Mouse (Mus musculus) neural tube, embryonic 13.5 days (tissue): ENCODE measurements at regions not wholly inside any gene's neighbourhood (a gene's known extent, or its start where the extent isn't known, plus 50 kb on each side); places are given as distances from the start of the nearest gene placed in this dataset.
"Not testable (repeated sequence)": the region's sequence is repeated elsewhere in the genome, so short reads cannot be mapped to it uniquely, and the experiment has no call there.

ENCODE experiments used
- ATAC-seq: fragments of 200-750 bp; cut with Nextera tagmentation; 2 replicates; pipeline ENCODE4 v1.8.0; 2017; ENCODE audit warnings: low read depth, mild to moderate bottlenecking, moderate TSS enrichment, moderate library complexity
- H3K27ac ChIP-seq: fragments of 300-500 bp; sonication (generic); replicated peaks from 2 replicates; pipeline ENCODE4 v1.5.1; 2015; ENCODE audit warnings: moderate library complexity, mild to moderate bottlenecking, inconsistent platforms
- H3K27me3 ChIP-seq: fragments of 300-500 bp; sonication (generic); 2 replicates; pipeline ENCODE4 v1.6.1; 2015; ENCODE audit warnings: mild to moderate bottlenecking, inconsistent platforms
- H3K36me3 ChIP-seq: fragments of 300-500 bp; sonication (generic); 2 replicates; pipeline ENCODE4 v1.6.1; 2015; ENCODE audit warnings: mild to moderate bottlenecking, inconsistent platforms
- H3K4me1 ChIP-seq: fragments of 300-500 bp; sonication (generic); replicated peaks from 2 replicates; pipeline ENCODE4 v1.6.1; 2015; ENCODE audit warnings: inconsistent platforms
- H3K4me2 ChIP-seq: fragments of 300-500 bp; sonication (generic); 2 replicates; pipeline ENCODE4 v1.6.1; 2015; ENCODE audit warnings: inconsistent platforms, mild to moderate bottlenecking, moderate library complexity
- H3K4me3 ChIP-seq: fragments of 300-500 bp; sonication (generic); 2 replicates; pipeline ENCODE4 v1.5.1; 2015; ENCODE audit warnings: mild to moderate bottlenecking, inconsistent platforms
- H3K9ac ChIP-seq: fragments of 300-500 bp; sonication (generic); 2 replicates; pipeline ENCODE4 v1.6.1; 2015; ENCODE audit warnings: moderate library complexity, mild to moderate bottlenecking, inconsistent platforms
- H3K9me3 ChIP-seq: fragments of 300-500 bp; sonication (generic); 2 replicates; pipeline ENCODE4 v1.6.1; 2016; ENCODE audit warnings: inconsistent platforms
- WGBS: fragments of 180-500 bp; shearing (Covaris S2); methylation state at CpG from one replicate; pipeline ENCODE4 v1.1.7; 2015; 5-methylcytosine and 5-hydroxymethylcytosine counted together

GRCm38 (mm10) chr5:60228966-60229365 is 1579.7 kb upstream of the G6pd2 start:
- no peaks in the 10 kb centered on the region for H3K36me3 ChIP-seq
- H3K9me3 ChIP-seq = no peaks in the 10 kb centered on the region
- ATAC-seq = no peak
- no peaks in the 10 kb centered on the region for H3K4me1 ChIP-seq
- H3K4me2 ChIP-seq = no peak overlapping the region
- no peak overlapping the region for H3K4me3 ChIP-seq
- H3K27ac ChIP-seq = no peak overlapping the region
- H3K9ac ChIP-seq = no peak overlapping the region
- WGBS = 46% methylated on average over 6 of the region's 6 CpGs
- H3K27me3 ChIP-seq = 0 out of 2 replicates have a peak, but pooled peaks cover 2% of the 10 kb centered on the region

- not testable (repeated sequence) for H3K4me1 ChIP-seq, H3K9me3 ChIP-seq, ATAC-seq, H3K27me3 ChIP-seq, H3K9ac ChIP-seq, H3K36me3 ChIP-seq, H3K27ac ChIP-seq
- Histone ChIP-seq H3K4me2 (peak overlapping the region; percentile 46), H3K4me3 (peak overlapping the region; percentile 21)
- 15% methylated on average over 30 of the region's 30 CpGs for WGBS
These were observed 1577.3 kb upstream of the G6pd2 start for GRCm38 (mm10) chr5:60231232-60231891.

GRCm38 (mm10) chr5:60244185-60244584 is 1564.4 kb upstream of the G6pd2 start:
- Histone ChIP-seq H3K27me3 (no peaks in the 10 kb centered on the region), H3K36me3 (no peaks in the 10 kb centered on the region), H3K4me1 (no peaks in the 10 kb centered on the region), H3K4me3 (no peak overlapping the region), H3K9me3 (no peaks in the 10 kb centered on the region), H3K9ac (no peak overlapping the region), H3K4me2 (no peak overlapping the region), H3K27ac (no peak overlapping the region)
- 85% methylated on average over 2 of the region's 2 CpGs for WGBS
- ATAC-seq = no peak

GRCm38 (mm10) chr5:60276696-60277095 is 1531.9 kb upstream of the G6pd2 start:
- H3K4me2 ChIP-seq = no peak overlapping the region
- WGBS = 84% methylated on average over 2 of the region's 2 CpGs
- no peak overlapping the region for H3K9ac ChIP-seq
- no peak for ATAC-seq
- no peak overlapping the region for H3K4me3 ChIP-seq
- H3K4me1 ChIP-seq = no peaks in the 10 kb centered on the region
- no peaks in the 10 kb centered on the region for H3K36me3 ChIP-seq
- H3K27me3 ChIP-seq = no peaks in the 10 kb centered on the region
- H3K9me3 ChIP-seq = no peaks in the 10 kb centered on the region
- H3K27ac ChIP-seq = no peak overlapping the region
